Mouse (Mus musculus): Measurements from ENCODE around the gene Plch2. TPM values are rescaled to one million over a fixed set of nuclear protein-coding genes. Genes with fewer than 3 reads are reported as not detected.

Plch2 gene
- polyA plus RNA-seq, 1 experiment from 2014 or later: 13.3 TPM

- Histone ChIP-seq H3K4me2 (ENCODE audit: low read length) (no peak overlapping the region), H3K9me3 (ENCODE audit: control insufficient read depth, low read length) (no peaks in the 10 kb centered on the region), H3K4me3 (ENCODE audit: low read depth, low read length) (no peak overlapping the region), H3K4me1 (replicated peaks; ENCODE audit: control insufficient read depth, insufficient read depth, low read length) (no peaks in the 10 kb centered on the region), H3K36me3 (ENCODE audit: control insufficient read depth, insufficient read depth, low read length) (no peaks in the 10 kb centered on the region), H3K9ac (ENCODE audit: low read length) (no peak overlapping the region), H3K27ac (ENCODE audit: low read depth) (no peak overlapping the region), H3K27me3 (replicated peaks; ENCODE audit: control insufficient read depth, insufficient read depth, low read length) (no peaks in the 10 kb centered on the region)
- ATAC-seq (replicated peaks; ENCODE audit: low FRiP score, low TSS enrichment, low read depth) (no peak), DNase-seq (ENCODE audit: low spot score) (no peak)
- WGBS: 62% methylated on average over 10 of the region's 10 CpGs
Measured at GRCm38 (mm10) chr4:155006296-155006695, 50.3 kb downstream of the Plch2 start.

- H3K27ac ChIP-seq (ENCODE audit: low read depth): no peak overlapping the region
- ATAC-seq (replicated peaks; ENCODE audit: low FRiP score, low TSS enrichment, low read depth) (no peak), DNase-seq (ENCODE audit: low spot score) (no peak)
- no peak overlapping the region for H3K9ac ChIP-seq (ENCODE audit: low read length)
- no peaks in the 10 kb centered on the region for H3K27me3 ChIP-seq (replicated peaks; ENCODE audit: control insufficient read depth, insufficient read depth, low read length)
- no peak overlapping the region for H3K4me2 ChIP-seq (ENCODE audit: low read length)
- H3K4me3 ChIP-seq (ENCODE audit: low read depth, low read length): no peak overlapping the region
- H3K36me3 ChIP-seq (ENCODE audit: control insufficient read depth, insufficient read depth, low read length): no peaks in the 10 kb centered on the region
- WGBS: 82% methylated on average over 3 of the region's 3 CpGs
- no peaks in the 10 kb centered on the region for H3K9me3 ChIP-seq (ENCODE audit: control insufficient read depth, low read length)
- no peaks in the 10 kb centered on the region for H3K4me1 ChIP-seq (replicated peaks; ENCODE audit: control insufficient read depth, insufficient read depth, low read length)
Measured at GRCm38 (mm10) chr4:155005278-155005677, 51.3 kb downstream of the Plch2 start.

GRCm38 (mm10) chr4:154999379-154999778 lies 57.2 kb downstream of the Plch2 start:
- ATAC-seq (replicated peaks; ENCODE audit: low FRiP score, low TSS enrichment, low read depth): no peak
- H3K4me1 ChIP-seq (replicated peaks; ENCODE audit: control insufficient read depth, insufficient read depth, low read length): no peaks in the 10 kb centered on the region
- no peak overlapping the region for H3K4me3 ChIP-seq (ENCODE audit: low read depth, low read length)
- no peak overlapping the region for H3K4me2 ChIP-seq (ENCODE audit: low read length)
- no peak overlapping the region for H3K9ac ChIP-seq (ENCODE audit: low read length)
- WGBS: 84% methylated on average over 5 of the region's 5 CpGs
- H3K9me3 ChIP-seq (ENCODE audit: control insufficient read depth, low read length): no peaks in the 10 kb centered on the region
- H3K36me3 ChIP-seq (ENCODE audit: control insufficient read depth, insufficient read depth, low read length): no peaks in the 10 kb centered on the region
- no peak for DNase-seq (ENCODE audit: low spot score)
- no peak overlapping the region for H3K27ac ChIP-seq (ENCODE audit: low read depth)
- no peaks in the 10 kb centered on the region for H3K27me3 ChIP-seq (replicated peaks; ENCODE audit: control insufficient read depth, insufficient read depth, low read length)

GRCm38 (mm10) chr4:154996572-154997154 lies 59.9 kb downstream of the Plch2 start:
- DNase-seq (ENCODE audit: low spot score): no peak
- Histone ChIP-seq H3K4me2 (ENCODE audit: low read length) (no peak overlapping the region), H3K9me3 (ENCODE audit: control insufficient read depth, low read length) (no peaks in the 10 kb centered on the region), H3K9ac (ENCODE audit: low read length) (no peak overlapping the region), H3K4me1 (replicated peaks; ENCODE audit: control insufficient read depth, insufficient read depth, low read length) (no peaks in the 10 kb centered on the region), H3K4me3 (ENCODE audit: low read depth, low read length) (no peak overlapping the region), H3K36me3 (ENCODE audit: control insufficient read depth, insufficient read depth, low read length) (no peaks in the 10 kb centered on the region), H3K27ac (ENCODE audit: low read depth) (no peak overlapping the region), H3K27me3 (replicated peaks; ENCODE audit: control insufficient read depth, insufficient read depth, low read length) (no peaks in the 10 kb centered on the region)
- 37% methylated on average over 8 of the region's 8 CpGs for WGBS
- ATAC-seq (replicated peaks; ENCODE audit: low FRiP score, low TSS enrichment, low read depth): no peak

GRCm38 (mm10) chr4:154994876-154995275 lies 61.7 kb downstream of the Plch2 start:
- H3K9ac ChIP-seq (ENCODE audit: low read length): no peak overlapping the region
- H3K4me1 ChIP-seq (replicated peaks; ENCODE audit: control insufficient read depth, insufficient read depth, low read length): no peaks in the 10 kb centered on the region
- no peak overlapping the region for H3K27ac ChIP-seq (ENCODE audit: low read depth)
- DNase-seq (ENCODE audit: low spot score) (no peak), ATAC-seq (replicated peaks; ENCODE audit: low FRiP score, low TSS enrichment, low read depth) (no peak)
- no peaks in the 10 kb centered on the region for H3K9me3 ChIP-seq (ENCODE audit: control insufficient read depth, low read length)
- 69% methylated on average over 4 of the region's 4 CpGs for WGBS
- no peak overlapping the region for H3K4me3 ChIP-seq (ENCODE audit: low read depth, low read length)
- H3K4me2 ChIP-seq (ENCODE audit: low read length): no peak overlapping the region
- no peaks in the 10 kb centered on the region for H3K27me3 ChIP-seq (replicated peaks; ENCODE audit: control insufficient read depth, insufficient read depth, low read length)
- H3K36me3 ChIP-seq (ENCODE audit: control insufficient read depth, insufficient read depth, low read length): no peaks in the 10 kb centered on the region

GRCm38 (mm10) chr4:154986750-154987149 lies 69.8 kb downstream of the Plch2 start:
- WGBS: 78% methylated on average over 15 of the region's 15 CpGs
- Histone ChIP-seq H3K4me1 (replicated peaks; ENCODE audit: control insufficient read depth, insufficient read depth, low read length) (peaks cover 7% of the 10 kb centered on the region; the same call in 1 of the 2 replicates), H3K9me3 (ENCODE audit: control insufficient read depth, low read length) (no peaks in the 10 kb centered on the region), H3K4me2 (ENCODE audit: low read length) (no peak overlapping the region), H3K4me3 (ENCODE audit: low read depth, low read length) (no peak overlapping the region), H3K36me3 (ENCODE audit: control insufficient read depth, insufficient read depth, low read length) (0 out of 2 replicates have a peak, but pooled peaks cover 4% of the 10 kb centered on the region), H3K9ac (ENCODE audit: low read length) (no peak overlapping the region), H3K27me3 (replicated peaks; ENCODE audit: control insufficient read depth, insufficient read depth, low read length) (no peaks in the 10 kb centered on the region), H3K27ac (ENCODE audit: low read depth) (no peak overlapping the region)
- ATAC-seq (replicated peaks; ENCODE audit: low FRiP score, low TSS enrichment, low read depth): no peak
- no peak for DNase-seq (ENCODE audit: low spot score)

- WGBS: 20% methylated on average over 17 of the region's 17 CpGs
Measured at GRCm38 (mm10) chr4:154986096-154986495, 70.5 kb downstream of the Plch2 start.

GRCm38 (mm10) chr4:154985151-154985777 lies 71.3 kb downstream of the Plch2 start:
- Histone ChIP-seq H3K27ac (ENCODE audit: low read depth) (no peak overlapping the region), H3K4me1 (replicated peaks; ENCODE audit: control insufficient read depth, insufficient read depth, low read length) (peaks cover 7% of the 10 kb centered on the region; the same call in 1 of the 2 replicates), H3K36me3 (ENCODE audit: control insufficient read depth, insufficient read depth, low read length) (peaks cover 18% of the 10 kb centered on the region), H3K9ac (ENCODE audit: low read length) (no peak overlapping the region), H3K27me3 (replicated peaks; ENCODE audit: control insufficient read depth, insufficient read depth, low read length) (no peaks in the 10 kb centered on the region), H3K4me3 (ENCODE audit: low read depth, low read length) (no peak overlapping the region), H3K9me3 (ENCODE audit: control insufficient read depth, low read length) (no peaks in the 10 kb centered on the region), H3K4me2 (ENCODE audit: low read length) (no peak overlapping the region)
- ATAC-seq (replicated peaks; ENCODE audit: low FRiP score, low TSS enrichment, low read depth): no peak
- no peak for DNase-seq (ENCODE audit: low spot score)
- 81% methylated on average over 5 of the region's 5 CpGs for WGBS

More at GRCm38 (mm10) chr4:154986096-154986495, 70.5 kb downstream of the Plch2 start:
- H3K9me3 ChIP-seq (ENCODE audit: control insufficient read depth, low read length): no peaks in the 10 kb centered on the region
- no peak overlapping the region for H3K27ac ChIP-seq (ENCODE audit: low read depth)
- peaks cover 7% of the 10 kb centered on the region; the same call in 1 of the 2 replicates for H3K4me1 ChIP-seq (replicated peaks; ENCODE audit: control insufficient read depth, insufficient read depth, low read length)
- DNase-seq (ENCODE audit: low spot score) (peak; percentile 84), ATAC-seq (replicated peaks; ENCODE audit: low FRiP score, low TSS enrichment, low read depth) (0 out of 2 replicates have a peak, but pooled peaks have one; percentile 4)
- no peaks in the 10 kb centered on the region for H3K27me3 ChIP-seq (replicated peaks; ENCODE audit: control insufficient read depth, insufficient read depth, low read length)
- H3K36me3 ChIP-seq (ENCODE audit: control insufficient read depth, insufficient read depth, low read length): peaks cover 10% of the 10 kb centered on the region
- no peak overlapping the region for H3K4me3 ChIP-seq (ENCODE audit: low read depth, low read length)
- H3K4me2 ChIP-seq (ENCODE audit: low read length): peak overlapping the region; percentile 29
- H3K9ac ChIP-seq (ENCODE audit: low read length): 0 out of 2 replicates have a peak overlapping the region, but pooled peaks have one; percentile 13

GRCm38 (mm10) chr4:154983767-154984166 lies 72.8 kb downstream of the Plch2 start:
- ATAC-seq (replicated peaks; ENCODE audit: low FRiP score, low TSS enrichment, low read depth): no peak
- H3K4me2 ChIP-seq (ENCODE audit: low read length): no peak overlapping the region
- H3K4me1 ChIP-seq (replicated peaks; ENCODE audit: control insufficient read depth, insufficient read depth, low read length): peaks cover 7% of the 10 kb centered on the region; the same call in 1 of the 2 replicates
- no peaks in the 10 kb centered on the region for H3K27me3 ChIP-seq (replicated peaks; ENCODE audit: control insufficient read depth, insufficient read depth, low read length)
- peaks cover 33% of the 10 kb centered on the region for H3K36me3 ChIP-seq (ENCODE audit: control insufficient read depth, insufficient read depth, low read length)
- no peaks in the 10 kb centered on the region for H3K9me3 ChIP-seq (ENCODE audit: control insufficient read depth, low read length)
- no peak overlapping the region for H3K9ac ChIP-seq (ENCODE audit: low read length)
- 19% methylated on average over 21 of the region's 24 CpGs for WGBS
- DNase-seq (ENCODE audit: low spot score): no peak
- no peak overlapping the region for H3K4me3 ChIP-seq (ENCODE audit: low read depth, low read length)
- no peak overlapping the region for H3K27ac ChIP-seq (ENCODE audit: low read depth)

Measured in intestine, embryonic 14.5 days (tissue).